Mouse (Mus musculus) neural tube, embryonic 13.5 days (tissue): ENCODE measurements at regions not wholly inside any gene's neighbourhood (a gene's known extent, or its start where the extent isn't known, plus 50 kb on each side); places are given as distances from the start of the nearest gene placed in this dataset.
A peak's percentile ranks its signal among the peaks of the same experiment; 100 is the strongest.

ENCODE experiments used
- ATAC-seq: fragments of 200-750 bp; cut with Nextera tagmentation; 2 replicates; pipeline ENCODE4 v1.8.0; 2017; ENCODE audit warnings: low read depth, mild to moderate bottlenecking, moderate TSS enrichment, moderate library complexity
- H3K27ac ChIP-seq: fragments of 300-500 bp; sonication (generic); replicated peaks from 2 replicates; pipeline ENCODE4 v1.5.1; 2015; ENCODE audit warnings: moderate library complexity, mild to moderate bottlenecking, inconsistent platforms
- H3K27me3 ChIP-seq: fragments of 300-500 bp; sonication (generic); 2 replicates; pipeline ENCODE4 v1.6.1; 2015; ENCODE audit warnings: mild to moderate bottlenecking, inconsistent platforms
- H3K36me3 ChIP-seq: fragments of 300-500 bp; sonication (generic); 2 replicates; pipeline ENCODE4 v1.6.1; 2015; ENCODE audit warnings: mild to moderate bottlenecking, inconsistent platforms
- H3K4me1 ChIP-seq: fragments of 300-500 bp; sonication (generic); replicated peaks from 2 replicates; pipeline ENCODE4 v1.6.1; 2015; ENCODE audit warnings: inconsistent platforms
- H3K4me2 ChIP-seq: fragments of 300-500 bp; sonication (generic); 2 replicates; pipeline ENCODE4 v1.6.1; 2015; ENCODE audit warnings: inconsistent platforms, mild to moderate bottlenecking, moderate library complexity
- H3K4me3 ChIP-seq: fragments of 300-500 bp; sonication (generic); 2 replicates; pipeline ENCODE4 v1.5.1; 2015; ENCODE audit warnings: mild to moderate bottlenecking, inconsistent platforms
- H3K9ac ChIP-seq: fragments of 300-500 bp; sonication (generic); 2 replicates; pipeline ENCODE4 v1.6.1; 2015; ENCODE audit warnings: moderate library complexity, mild to moderate bottlenecking, inconsistent platforms
- H3K9me3 ChIP-seq: fragments of 300-500 bp; sonication (generic); 2 replicates; pipeline ENCODE4 v1.6.1; 2016; ENCODE audit warnings: inconsistent platforms
- WGBS: fragments of 180-500 bp; shearing (Covaris S2); methylation state at CpG from one replicate; pipeline ENCODE4 v1.1.7; 2015; 5-methylcytosine and 5-hydroxymethylcytosine counted together

DNA sequence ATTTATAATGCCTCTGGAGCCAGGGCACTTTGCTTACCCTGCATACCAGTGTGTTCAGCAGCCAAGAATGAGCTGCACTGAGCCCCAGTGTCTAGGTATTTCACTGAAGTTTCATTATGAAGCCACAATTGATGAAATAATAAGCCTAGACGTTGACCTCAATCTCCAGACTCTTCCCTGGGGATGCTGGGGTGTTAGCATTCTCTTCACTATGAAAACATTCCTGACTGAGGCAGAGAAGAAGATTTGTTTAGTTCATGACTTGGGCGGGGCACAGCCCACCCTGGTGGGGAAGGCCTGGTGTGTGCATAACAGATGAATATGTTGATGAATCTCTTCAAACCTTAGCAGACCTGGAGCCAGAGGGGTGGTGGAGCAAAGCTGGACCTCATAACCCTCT lies 104.4 kb downstream of the Erv3 start:
- H3K9me3 ChIP-seq: no peaks in the 10 kb centered on the region
- H3K9ac ChIP-seq: no peak overlapping the region
- H3K36me3 ChIP-seq: no peaks in the 10 kb centered on the region
- ATAC-seq: no peak
- H3K4me2 ChIP-seq: no peak overlapping the region
- WGBS: 76% methylated on average over 2 of the region's 2 CpGs
- no peak overlapping the region for H3K27ac ChIP-seq
- 0 out of 2 replicates have a peak, but pooled peaks cover 4% of the 10 kb centered on the region for H3K4me1 ChIP-seq
- no peak overlapping the region for H3K4me3 ChIP-seq
- H3K27me3 ChIP-seq: no peaks in the 10 kb centered on the region

- Histone ChIP-seq H3K4me3 (no peak overlapping the region), H3K9ac (no peak overlapping the region), H3K4me2 (no peak overlapping the region), H3K9me3 (no peaks in the 10 kb centered on the region), H3K27ac (no peak overlapping the region), H3K27me3 (no peaks in the 10 kb centered on the region), H3K36me3 (no peaks in the 10 kb centered on the region), H3K4me1 (0 out of 2 replicates have a peak, but pooled peaks cover 9% of the 10 kb centered on the region)
- ATAC-seq: no peak
- 42% methylated on average over 2 of the region's 2 CpGs for WGBS
Measured at GRCm38 (mm10) chr2:131753436-131753835, 106.1 kb downstream of the Erv3 start.

GRCm38 (mm10) chr2:131750679-131751078 lies 108.9 kb downstream of the Erv3 start:
- 59% methylated on average over 6 of the region's 6 CpGs for WGBS

GRCm38 (mm10) chr2:131750206-131750605 lies 109.3 kb downstream of the Erv3 start:
- H3K9ac ChIP-seq: no peak overlapping the region
- H3K4me1 ChIP-seq: 0 out of 2 replicates have a peak, but pooled peaks cover 9% of the 10 kb centered on the region
- H3K27me3 ChIP-seq: no peaks in the 10 kb centered on the region
- no peak overlapping the region for H3K4me3 ChIP-seq
- no peak overlapping the region for H3K27ac ChIP-seq
- no peak overlapping the region for H3K4me2 ChIP-seq
- no peaks in the 10 kb centered on the region for H3K9me3 ChIP-seq
- H3K36me3 ChIP-seq: no peaks in the 10 kb centered on the region
- ATAC-seq: no peak
- WGBS: 80% methylated on average over 4 of the region's 4 CpGs

More at GRCm38 (mm10) chr2:131750679-131751078, 108.9 kb downstream of the Erv3 start:
- H3K9me3 ChIP-seq: no peaks in the 10 kb centered on the region
- ATAC-seq: no peak
- H3K4me1 ChIP-seq: 0 out of 2 replicates have a peak, but pooled peaks cover 9% of the 10 kb centered on the region
- H3K36me3 ChIP-seq: no peaks in the 10 kb centered on the region
- no peak overlapping the region for H3K27ac ChIP-seq
- H3K4me2 ChIP-seq: no peak overlapping the region
- no peaks in the 10 kb centered on the region for H3K27me3 ChIP-seq
- H3K9ac ChIP-seq: no peak overlapping the region
- H3K4me3 ChIP-seq: no peak overlapping the region

DNA sequence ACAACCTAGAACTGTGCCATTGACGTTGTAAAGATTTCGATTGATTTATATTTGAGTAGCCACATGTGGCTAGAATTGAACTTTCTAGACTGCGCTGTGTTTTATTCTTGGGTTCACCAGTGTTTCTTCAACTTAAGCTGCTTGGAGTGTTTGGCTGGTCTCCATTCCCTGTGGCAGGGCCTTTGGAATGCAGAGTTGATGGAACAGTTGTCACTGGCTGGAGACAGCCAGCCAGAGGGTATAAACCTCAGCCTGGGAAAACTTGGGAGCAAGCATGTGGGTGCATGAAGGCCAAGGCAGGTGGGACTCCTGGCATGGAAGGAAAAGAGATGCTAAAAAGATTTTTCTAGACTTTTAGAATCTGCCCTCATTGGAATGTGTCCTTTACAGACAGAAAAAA lies 109.8 kb downstream of the Erv3 start:
- ATAC-seq: no peak
- WGBS: 81% methylated on average over 3 of the region's 3 CpGs
- Histone ChIP-seq H3K27me3 (no peaks in the 10 kb centered on the region), H3K9ac (no peak overlapping the region), H3K4me1 (0 out of 2 replicates have a peak, but pooled peaks cover 9% of the 10 kb centered on the region), H3K27ac (no peak overlapping the region), H3K36me3 (no peaks in the 10 kb centered on the region), H3K4me2 (no peak overlapping the region), H3K9me3 (no peaks in the 10 kb centered on the region), H3K4me3 (no peak overlapping the region)

GRCm38 (mm10) chr2:131748791-131749190 lies 110.8 kb downstream of the Erv3 start:
- Histone ChIP-seq H3K4me1 (0 out of 2 replicates have a peak, but pooled peaks cover 9% of the 10 kb centered on the region), H3K4me2 (no peak overlapping the region), H3K9ac (no peak overlapping the region), H3K4me3 (no peak overlapping the region), H3K27ac (no peak overlapping the region), H3K36me3 (no peaks in the 10 kb centered on the region), H3K9me3 (no peaks in the 10 kb centered on the region), H3K27me3 (no peaks in the 10 kb centered on the region)
- peak; percentile 36; the same call in 1 of the 2 replicates for ATAC-seq
- 24% methylated on average over 10 of the region's 10 CpGs for whole genome bisulfite sequencing

GRCm38 (mm10) chr2:131747707-131748106 lies 111.8 kb downstream of the Erv3 start:
- 84% methylated on average over 4 of the region's 4 CpGs for WGBS
- H3K9ac ChIP-seq: no peak overlapping the region
- no peaks in the 10 kb centered on the region for H3K36me3 ChIP-seq
- H3K4me2 ChIP-seq: no peak overlapping the region
- no peak overlapping the region for H3K4me3 ChIP-seq
- H3K27ac ChIP-seq: no peak overlapping the region
- H3K27me3 ChIP-seq: no peaks in the 10 kb centered on the region
- no peak for ATAC-seq
- H3K4me1 ChIP-seq: 0 out of 2 replicates have a peak, but pooled peaks cover 9% of the 10 kb centered on the region
- no peaks in the 10 kb centered on the region for H3K9me3 ChIP-seq

DNA sequence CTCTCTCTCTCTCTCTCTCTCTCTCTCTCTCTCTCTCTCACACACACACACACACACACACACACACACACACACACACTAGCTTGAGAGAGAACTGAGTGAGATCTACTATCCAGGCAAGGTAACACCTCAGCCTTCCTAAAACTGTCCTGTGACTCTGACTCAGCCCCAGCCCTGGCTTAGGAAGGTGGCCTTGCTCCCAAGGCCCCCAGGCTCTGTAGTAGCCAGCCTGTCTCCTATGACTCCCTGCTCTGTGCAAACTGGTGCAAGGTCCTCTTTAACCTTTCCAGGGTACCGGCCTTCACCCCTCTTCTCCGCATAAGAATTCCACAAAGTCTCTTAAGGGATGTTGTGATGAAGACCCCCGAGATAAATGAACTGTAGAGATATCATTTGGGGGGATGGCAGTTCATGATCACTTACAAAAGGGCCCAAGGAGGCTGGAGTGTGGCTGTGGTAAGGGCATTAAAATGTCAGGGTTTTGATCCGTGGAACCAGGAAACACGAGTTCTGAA lies 114.1 kb downstream of the Erv3 start:
- ATAC-seq: no peak
- Histone ChIP-seq H3K4me2 (no peak overlapping the region), H3K9me3 (no peaks in the 10 kb centered on the region), H3K27me3 (no peaks in the 10 kb centered on the region), H3K27ac (no peak overlapping the region), H3K4me1 (0 out of 2 replicates have a peak, but pooled peaks cover 4% of the 10 kb centered on the region), H3K36me3 (no peaks in the 10 kb centered on the region), H3K9ac (no peak overlapping the region), H3K4me3 (no peak overlapping the region)
- WGBS: 91% methylated on average over 5 of the region's 5 CpGs

- WGBS: 84% methylated on average over 9 of the region's 9 CpGs
- no peaks in the 10 kb centered on the region for H3K27me3 ChIP-seq
Measured at GRCm38 (mm10) chr2:131744957-131745356, 114.6 kb downstream of the Erv3 start.

DNA sequence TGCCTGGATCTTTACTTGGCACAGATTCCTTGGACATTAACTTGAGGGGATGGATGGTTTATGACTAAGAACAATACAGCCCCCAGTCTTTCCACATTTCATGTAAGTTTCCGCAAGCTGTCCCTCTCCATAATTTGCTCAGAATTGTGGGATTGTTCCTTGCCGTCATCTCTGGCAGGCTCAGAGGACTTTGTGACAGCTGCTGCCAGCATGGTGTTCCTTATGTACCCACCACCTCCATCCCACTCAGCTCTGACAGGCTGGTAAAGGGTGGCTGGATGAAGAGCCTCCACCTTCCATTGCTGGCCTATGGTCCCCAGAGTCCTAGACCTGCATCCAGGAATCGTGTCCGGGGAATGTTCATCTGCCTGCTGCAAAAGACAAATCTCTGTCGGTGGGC lies 119.1 kb downstream of the Erv3 start:
- 79% methylated on average over 5 of the region's 5 CpGs for WGBS
- no peak overlapping the region for H3K27ac ChIP-seq
- H3K36me3 ChIP-seq: no peaks in the 10 kb centered on the region
- no peaks in the 10 kb centered on the region for H3K4me1 ChIP-seq
- no peak for ATAC-seq
- no peak overlapping the region for H3K9ac ChIP-seq
- H3K27me3 ChIP-seq: no peaks in the 10 kb centered on the region
- no peaks in the 10 kb centered on the region for H3K9me3 ChIP-seq
- no peak overlapping the region for H3K4me2 ChIP-seq
- H3K4me3 ChIP-seq: no peak overlapping the region

More at GRCm38 (mm10) chr2:131744957-131745356, 114.6 kb downstream of the Erv3 start:
- H3K36me3 ChIP-seq: no peaks in the 10 kb centered on the region
- H3K9me3 ChIP-seq: no peaks in the 10 kb centered on the region
- H3K9ac ChIP-seq: no peak overlapping the region
- 0 out of 2 replicates have a peak, but pooled peaks cover 4% of the 10 kb centered on the region for H3K4me1 ChIP-seq
- ATAC-seq: no peak
- no peak overlapping the region for H3K4me3 ChIP-seq
- H3K4me2 ChIP-seq: no peak overlapping the region
- H3K27ac ChIP-seq: no peak overlapping the region

GRCm38 (mm10) chr2:131739022-131739421 lies 120.5 kb downstream of the Erv3 start:
- Histone ChIP-seq H3K4me2 (no peak overlapping the region), H3K27ac (no peak overlapping the region), H3K27me3 (no peaks in the 10 kb centered on the region), H3K4me3 (no peak overlapping the region), H3K4me1 (no peaks in the 10 kb centered on the region), H3K9ac (no peak overlapping the region), H3K9me3 (no peaks in the 10 kb centered on the region), H3K36me3 (no peaks in the 10 kb centered on the region)
- 83% methylated on average over 4 of the region's 4 CpGs for WGBS
- no peak for ATAC-seq

- no peak overlapping the region for H3K4me2 ChIP-seq
- H3K27ac ChIP-seq: no peak overlapping the region
- H3K9me3 ChIP-seq: no peaks in the 10 kb centered on the region
- no peaks in the 10 kb centered on the region for H3K4me1 ChIP-seq
- H3K27me3 ChIP-seq: no peaks in the 10 kb centered on the region
- no peak overlapping the region for H3K4me3 ChIP-seq
- no peaks in the 10 kb centered on the region for H3K36me3 ChIP-seq
- H3K9ac ChIP-seq: no peak overlapping the region
- WGBS: 85% methylated on average over 6 of the region's 6 CpGs
- ATAC-seq: no peak
Measured at GRCm38 (mm10) chr2:131734740-131735378, 124.7 kb downstream of the Erv3 start.

- Histone ChIP-seq H3K36me3 (no peaks in the 10 kb centered on the region), H3K27ac (no peak overlapping the region), H3K4me1 (no peaks in the 10 kb centered on the region), H3K27me3 (no peaks in the 10 kb centered on the region), H3K4me2 (no peak overlapping the region), H3K4me3 (no peak overlapping the region), H3K9ac (no peak overlapping the region), H3K9me3 (peaks cover 30% of the 10 kb centered on the region)
- no peak for ATAC-seq
- WGBS: 85% methylated on average over 3 of the region's 3 CpGs
Measured at GRCm38 (mm10) chr2:131726533-131726932, 133.0 kb downstream of the Erv3 start.
